Mouse (Mus musculus): ENCODE measurements around the gene Rbp2. TPM values are rescaled to one million over a fixed set of nuclear protein-coding genes. Genes with fewer than 3 reads are reported as not detected.

Gene Rbp2
- polyA plus RNA-seq, 1 experiment = 0.17 TPM

DNA sequence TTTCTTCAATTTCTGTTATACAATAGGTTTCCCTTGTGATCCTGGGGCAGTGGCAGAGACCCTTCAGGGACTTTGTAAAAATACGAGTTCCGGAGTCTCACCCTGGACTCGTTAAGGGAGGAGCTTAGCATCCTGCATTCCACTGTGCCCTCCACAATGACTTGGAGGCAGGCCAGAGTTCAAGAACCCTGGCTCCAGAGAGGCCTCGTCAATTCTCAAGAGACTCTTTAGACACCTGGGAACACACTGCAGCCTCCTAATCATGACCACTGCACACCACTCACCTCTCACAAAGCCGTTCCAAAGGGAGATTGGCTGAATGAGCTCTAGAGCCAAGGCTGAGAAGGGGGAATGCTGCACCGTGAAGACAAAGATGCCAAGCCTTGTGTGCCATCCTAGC, 1.4 kb downstream of the Rbp2 start:
- TF ChIP-seq TCF3 (IDR thresholded peaks at IDR 0.05; ENCODE audit: insufficient read length, low read depth) (no peak), CEBPB (IDR thresholded peaks at IDR 0.05; ENCODE audit: insufficient read depth, poor library complexity, severe bottlenecking) (no peak), MYOG (IDR thresholded peaks at IDR 0.05; ENCODE audit: control insufficient read depth in 1 of 3, insufficient read depth in 1 of 3, insufficient read length in 2 of 3, low read depth in 2 of 3) (no peak), POLR2AphosphoS2 (IDR thresholded peaks at IDR 0.05; ENCODE audit: insufficient read length, low read depth) (no peak)
- Histone ChIP-seq H3K36me3 (ENCODE audit: control insufficient read depth, insufficient read depth) (no peaks in the 10 kb centered on the region), H3K4me3 (no peak overlapping the region)

DNA sequence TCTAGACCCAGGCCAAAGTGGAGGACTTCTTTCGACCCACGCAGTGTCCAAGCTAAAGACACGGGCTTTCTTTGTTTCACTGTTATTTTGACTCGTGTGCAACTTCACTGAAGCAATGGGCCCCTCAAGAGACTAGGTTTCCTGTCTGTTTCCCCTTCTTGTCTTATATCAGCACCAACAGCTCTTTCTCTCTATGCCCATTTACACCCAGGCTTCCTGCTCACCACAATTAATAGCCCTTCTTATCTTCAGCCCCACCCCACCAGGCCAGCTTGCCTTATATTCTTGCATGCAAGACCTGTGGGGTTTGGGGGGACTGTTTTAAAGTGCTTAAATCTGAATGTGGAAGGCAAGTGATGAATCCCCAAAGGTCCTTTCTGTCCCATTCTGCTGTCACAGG, 3.6 kb downstream of the Rbp2 start:
- Histone ChIP-seq H3K27me3 (ENCODE audit: control insufficient read depth, insufficient read depth, insufficient read length) (no peaks in the 10 kb centered on the region), H3ac (ENCODE audit: control insufficient read depth, insufficient read length) (no peak overlapping the region), H3K4me2 (ENCODE audit: low read depth) (no peak overlapping the region), H3K4me3 (no peak overlapping the region), H3K36me3 (ENCODE audit: control insufficient read depth, insufficient read depth) (no peaks in the 10 kb centered on the region), H3K79me2 (ENCODE audit: control insufficient read depth, insufficient read depth) (no peaks in the 10 kb centered on the region)
- TF ChIP-seq SRF (IDR thresholded peaks at IDR 0.05; ENCODE audit: control insufficient read depth, insufficient read length, low read depth) = no peak
- TF ChIP-seq POLR2AphosphoS2 (IDR thresholded peaks at IDR 0.05; ENCODE audit: insufficient read length, low read depth) = no peak
- TF ChIP-seq E2F4 (IDR thresholded peaks at IDR 0.05; ENCODE audit: insufficient read depth) = no peak
- TF ChIP-seq MYOG (IDR thresholded peaks at IDR 0.05; ENCODE audit: control insufficient read depth in 1 of 3, insufficient read depth in 1 of 3, insufficient read length in 2 of 3, low read depth in 2 of 3) = no peak
- no peak for TF ChIP-seq CEBPB (IDR thresholded peaks at IDR 0.05; ENCODE audit: insufficient read depth, poor library complexity, severe bottlenecking)

More for the DNA sequence above, 1.4 kb downstream of the Rbp2 start:
- no peaks in the 10 kb centered on the region for H3K79me2 ChIP-seq (ENCODE audit: control insufficient read depth, insufficient read depth)
- H3ac ChIP-seq (ENCODE audit: control insufficient read depth, insufficient read length) = no peak overlapping the region
- no peak overlapping the region for H3K4me2 ChIP-seq (ENCODE audit: low read depth)
- no peaks in the 10 kb centered on the region for H3K27me3 ChIP-seq (ENCODE audit: control insufficient read depth, insufficient read depth, insufficient read length)

DNA sequence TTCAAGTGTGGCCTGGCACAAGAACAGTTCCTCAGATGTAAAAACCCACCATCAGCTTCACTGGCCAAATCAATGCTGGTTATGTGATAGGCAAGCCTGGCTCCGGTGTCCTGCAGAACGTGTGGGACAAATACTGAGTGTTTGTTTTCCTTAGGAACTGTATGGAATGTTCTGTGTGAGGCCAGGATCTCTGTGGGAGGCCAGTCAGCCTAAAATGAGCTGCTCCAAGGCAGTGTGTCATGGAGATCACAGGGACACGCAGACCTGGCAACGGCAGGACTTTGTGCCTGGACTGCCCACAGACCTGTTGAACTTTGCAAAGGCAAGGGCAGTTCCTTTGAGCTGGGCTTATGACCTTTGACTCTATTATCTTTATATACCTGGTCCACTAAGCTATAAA, 4.2 kb downstream of the Rbp2 start:
- Histone ChIP-seq H3K27me3 (ENCODE audit: control insufficient read depth, insufficient read depth, insufficient read length) (no peaks in the 10 kb centered on the region), H3K4me2 (ENCODE audit: low read depth) (no peak overlapping the region), H3ac (ENCODE audit: control insufficient read depth, insufficient read length) (no peak overlapping the region), H3K36me3 (ENCODE audit: control insufficient read depth, insufficient read depth) (no peaks in the 10 kb centered on the region), H3K4me3 (no peak overlapping the region), H3K79me2 (ENCODE audit: control insufficient read depth, insufficient read depth) (no peaks in the 10 kb centered on the region)
- no peak for TF ChIP-seq TCF12 (IDR thresholded peaks at IDR 0.05; ENCODE audit: insufficient read depth, poor library complexity, severe bottlenecking)
- no peak for TF ChIP-seq CEBPB (IDR thresholded peaks at IDR 0.05; ENCODE audit: insufficient read depth, poor library complexity, severe bottlenecking)

DNA sequence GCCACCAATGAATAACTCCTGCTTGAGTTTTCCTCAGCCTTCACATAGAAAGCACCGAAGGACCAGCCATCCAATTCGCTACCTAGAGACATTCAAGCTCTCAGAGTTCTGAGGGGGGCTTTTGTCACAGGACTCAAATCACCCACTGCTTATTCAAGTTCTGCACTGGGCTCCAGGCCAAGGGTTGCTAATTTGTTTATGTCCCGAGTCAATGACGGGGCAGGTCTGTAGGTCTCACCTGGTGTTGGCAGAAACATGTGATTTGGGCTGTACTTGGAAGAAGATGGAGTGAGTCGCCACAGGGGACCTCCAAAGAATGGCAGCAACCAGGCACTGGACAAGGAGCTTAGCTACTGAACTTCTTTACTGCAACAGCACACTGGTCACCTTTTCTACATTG, 5.2 kb downstream of the Rbp2 start:
- Histone ChIP-seq H3K27me3 (ENCODE audit: control insufficient read depth, insufficient read depth, insufficient read length) (no peaks in the 10 kb centered on the region), H3K36me3 (ENCODE audit: control insufficient read depth, insufficient read depth) (no peaks in the 10 kb centered on the region), H3ac (ENCODE audit: control insufficient read depth, insufficient read length) (no peak overlapping the region), H3K4me2 (ENCODE audit: low read depth) (no peak overlapping the region), H3K4me3 (no peak overlapping the region), H3K79me2 (ENCODE audit: control insufficient read depth, insufficient read depth) (no peaks in the 10 kb centered on the region)
- TF ChIP-seq TCF3 (IDR thresholded peaks at IDR 0.05; ENCODE audit: insufficient read length, low read depth) (no peak), MYOD1 (IDR thresholded peaks at IDR 0.05; ENCODE audit: control insufficient read depth in 1 of 3, insufficient read length in 2 of 3, low read depth in 2 of 3) (no peak), SRF (IDR thresholded peaks at IDR 0.05; ENCODE audit: control insufficient read depth, insufficient read length, low read depth) (no peak), TCF12 (IDR thresholded peaks at IDR 0.05; ENCODE audit: insufficient read depth, poor library complexity, severe bottlenecking) (no peak), MYOG (IDR thresholded peaks at IDR 0.05; ENCODE audit: control insufficient read depth in 1 of 3, insufficient read depth in 1 of 3, insufficient read length in 2 of 3, low read depth in 2 of 3) (no peak), E2F4 (IDR thresholded peaks at IDR 0.05; ENCODE audit: insufficient read depth) (no peak), CEBPB (IDR thresholded peaks at IDR 0.05; ENCODE audit: insufficient read depth, poor library complexity, severe bottlenecking) (no peak), POLR2A (IDR thresholded peaks at IDR 0.05; ENCODE audit: insufficient read length, low read depth) (no peak), MAX (IDR thresholded peaks at IDR 0.05; ENCODE audit: low read depth) (no peak), POLR2AphosphoS2 (IDR thresholded peaks at IDR 0.05; ENCODE audit: insufficient read length, low read depth) (no peak), USF1 (IDR thresholded peaks at IDR 0.05; ENCODE audit: low read depth) (no peak), REST (IDR thresholded peaks at IDR 0.05; ENCODE audit: insufficient read depth, insufficient read length) (no peak)

DNA sequence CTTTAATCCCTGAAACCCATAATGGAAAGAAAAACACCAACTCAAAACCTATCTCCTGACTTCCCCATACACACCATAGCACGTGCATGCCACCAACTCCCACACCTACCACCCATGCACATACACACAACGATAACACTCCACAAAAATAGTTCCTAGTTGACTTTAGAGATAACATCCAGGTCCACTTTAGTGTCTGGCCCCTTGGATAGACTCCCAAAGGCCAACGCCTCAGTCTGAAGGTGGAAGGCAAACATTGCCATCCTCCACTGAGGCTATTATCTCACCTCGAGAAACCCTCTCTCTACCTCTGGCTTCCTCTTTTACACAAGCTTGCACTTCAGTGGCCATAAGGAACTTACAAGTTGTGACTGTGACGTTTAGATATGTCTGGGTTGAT, 6.3 kb downstream of the Rbp2 start:
- Histone ChIP-seq H3K79me2 (ENCODE audit: control insufficient read depth, insufficient read depth) (no peaks in the 10 kb centered on the region), H3K4me2 (ENCODE audit: low read depth) (no peak overlapping the region), H3K4me3 (no peak overlapping the region), H3K27me3 (ENCODE audit: control insufficient read depth, insufficient read depth, insufficient read length) (no peaks in the 10 kb centered on the region), H3K36me3 (ENCODE audit: control insufficient read depth, insufficient read depth) (no peaks in the 10 kb centered on the region), H3ac (ENCODE audit: control insufficient read depth, insufficient read length) (no peak overlapping the region)
- TF ChIP-seq MYOD1 (IDR thresholded peaks at IDR 0.05; ENCODE audit: control insufficient read depth in 1 of 3, insufficient read length in 2 of 3, low read depth in 2 of 3) = no peak
- no peak for TF ChIP-seq USF1 (IDR thresholded peaks at IDR 0.05; ENCODE audit: low read depth)
- TF ChIP-seq REST (IDR thresholded peaks at IDR 0.05; ENCODE audit: insufficient read depth, insufficient read length) = no peak
- TF ChIP-seq TCF3 (IDR thresholded peaks at IDR 0.05; ENCODE audit: insufficient read length, low read depth) = no peak
- TF ChIP-seq MYOG (IDR thresholded peaks at IDR 0.05; ENCODE audit: control insufficient read depth in 1 of 3, insufficient read depth in 1 of 3, insufficient read length in 2 of 3, low read depth in 2 of 3) = no peak
- no peak for TF ChIP-seq POLR2A (IDR thresholded peaks at IDR 0.05; ENCODE audit: insufficient read length, low read depth)
- TF ChIP-seq E2F4 (IDR thresholded peaks at IDR 0.05; ENCODE audit: insufficient read depth) = no peak
- no peak for TF ChIP-seq SRF (IDR thresholded peaks at IDR 0.05; ENCODE audit: control insufficient read depth, insufficient read length, low read depth)
- no peak for TF ChIP-seq POLR2AphosphoS2 (IDR thresholded peaks at IDR 0.05; ENCODE audit: insufficient read length, low read depth)
- TF ChIP-seq MAX (IDR thresholded peaks at IDR 0.05; ENCODE audit: low read depth) = no peak
- TF ChIP-seq CEBPB (IDR thresholded peaks at IDR 0.05; ENCODE audit: insufficient read depth, poor library complexity, severe bottlenecking) = no peak
- TF ChIP-seq TCF12 (IDR thresholded peaks at IDR 0.05; ENCODE audit: insufficient read depth, poor library complexity, severe bottlenecking) = no peak
